Mouse (Mus musculus) embryonic facial prominence, embryonic 13.5 days (tissue): ENCODE results near the gene Hs6st1. TPM values are rescaled to one million over a fixed set of nuclear protein-coding genes. Genes with fewer than 3 reads are reported as not detected.

ENCODE experiments used
- ATAC-seq: fragments of 200-750 bp; cut with Nextera tagmentation; 2 replicates; pipeline ENCODE4 v1.8.0; 2017; ENCODE audit warnings: low read depth; ENCODE audit not compliant: insufficient number of reproducible peaks, insufficient read depth, low FRiP score, low TSS enrichment
- H3K27ac ChIP-seq: fragments of 300-500 bp; sonication (generic); 2 replicates; pipeline ENCODE4 v1.5.1; 2015; ENCODE audit warnings: moderate library complexity, mild to moderate bottlenecking, inconsistent platforms
- H3K27me3 ChIP-seq: fragments of 300-500 bp; sonication (generic); 2 replicates; pipeline ENCODE4 v1.6.1; 2015; ENCODE audit warnings: mild to moderate bottlenecking, inconsistent platforms
- H3K36me3 ChIP-seq: fragments of 300-500 bp; sonication (generic); 2 replicates; pipeline ENCODE4 v1.6.1; 2015; ENCODE audit warnings: mild to moderate bottlenecking, inconsistent platforms
- H3K4me1 ChIP-seq: fragments of 300-500 bp; sonication (generic); 2 replicates; pipeline ENCODE4 v1.6.1; 2015; ENCODE audit warnings: inconsistent platforms
- H3K4me2 ChIP-seq: fragments of 300-500 bp; sonication (generic); 2 replicates; pipeline ENCODE4 v1.6.1; 2015; ENCODE audit warnings: moderate library complexity, mild to moderate bottlenecking, inconsistent platforms
- H3K4me3 ChIP-seq: fragments of 300-500 bp; sonication (generic); 2 replicates; pipeline ENCODE4 v1.5.1; 2015; ENCODE audit warnings: mild to moderate bottlenecking, inconsistent platforms
- H3K9ac ChIP-seq: fragments of 300-500 bp; sonication (generic); 2 replicates; pipeline ENCODE4 v1.6.1; 2015; ENCODE audit warnings: mild to moderate bottlenecking, inconsistent platforms
- H3K9me3 ChIP-seq: fragments of 300-500 bp; sonication (generic); 2 replicates; pipeline ENCODE4 v1.6.1; 2016; ENCODE audit warnings: inconsistent platforms
- WGBS: fragments of 180-500 bp; shearing (Covaris S2); methylation state at CpG from one replicate; pipeline ENCODE4 v1.1.7; 2015; ENCODE audit warnings: mixed read lengths; 5-methylcytosine and 5-hydroxymethylcytosine counted together
- microRNA-seq: library from miRNA; unstranded; fragments of <30 nt; microRNA quantifications from one replicate; pipeline ENCODE4, GENCODE M21; 2016
- polyA plus RNA-seq: library from polyadenylated mRNA; unstranded; fragments of >200 nt; fragmentation: Nextera tagmentation; extraction: Ambion mirVana; gene quantifications from 2 replicates; pipeline ENCODE4 v1.2.1, GENCODE M21; 2015

Gene Hs6st1
- polyA plus RNA-seq, 1 experiment from 2014 or later: 5.4 TPM

- no peak overlapping the region for H3K27ac ChIP-seq
- 66% methylated on average over 8 of the region's 8 CpGs for WGBS
- no peak for ATAC-seq
- no peaks in the 10 kb centered on the region for H3K27me3 ChIP-seq
- H3K4me2 ChIP-seq: no peak overlapping the region
- H3K36me3 ChIP-seq: no peaks in the 10 kb centered on the region
- no peak overlapping the region for H3K9ac ChIP-seq
- H3K9me3 ChIP-seq: no peaks in the 10 kb centered on the region
- H3K4me3 ChIP-seq: no peak overlapping the region
- H3K4me1 ChIP-seq: no peaks in the 10 kb centered on the region; the same call in 1 of the 2 replicates
Observed at GRCm38 (mm10) chr1:36131766-36132165, 63.6 kb downstream of the Hs6st1 start.

- ATAC-seq: no peak
- WGBS: 62% methylated on average over 4 of the region's 4 CpGs
Observed at GRCm38 (mm10) chr1:36132211-36132610, 64.0 kb downstream of the Hs6st1 start.

GRCm38 (mm10) chr1:36133041-36133440 is 64.8 kb downstream of the Hs6st1 start:
- 68% methylated on average over 8 of the region's 8 CpGs for WGBS
- Histone ChIP-seq H3K27ac (no peak overlapping the region), H3K9me3 (no peaks in the 10 kb centered on the region), H3K36me3 (no peaks in the 10 kb centered on the region), H3K4me3 (no peak overlapping the region), H3K9ac (no peak overlapping the region), H3K4me1 (no peaks in the 10 kb centered on the region; the same call in 1 of the 2 replicates), H3K27me3 (no peaks in the 10 kb centered on the region), H3K4me2 (no peak overlapping the region)
- no peak for ATAC-seq

More at GRCm38 (mm10) chr1:36132211-36132610, 64.0 kb downstream of the Hs6st1 start:
- H3K36me3 ChIP-seq: no peaks in the 10 kb centered on the region
- H3K9ac ChIP-seq: no peak overlapping the region
- H3K27me3 ChIP-seq: no peaks in the 10 kb centered on the region
- no peak overlapping the region for H3K4me3 ChIP-seq
- H3K27ac ChIP-seq: no peak overlapping the region
- no peak overlapping the region for H3K4me2 ChIP-seq
- H3K4me1 ChIP-seq: no peaks in the 10 kb centered on the region; the same call in 1 of the 2 replicates
- no peaks in the 10 kb centered on the region for H3K9me3 ChIP-seq

GRCm38 (mm10) chr1:36133647-36134046 is 65.4 kb downstream of the Hs6st1 start:
- no peak overlapping the region for H3K27ac ChIP-seq
- no peaks in the 10 kb centered on the region for H3K27me3 ChIP-seq
- WGBS: 68% methylated on average over 3 of the region's 3 CpGs
- no peaks in the 10 kb centered on the region for H3K9me3 ChIP-seq
- H3K9ac ChIP-seq: no peak overlapping the region
- no peaks in the 10 kb centered on the region; the same call in 1 of the 2 replicates for H3K4me1 ChIP-seq
- no peak overlapping the region for H3K4me3 ChIP-seq
- ATAC-seq: no peak
- H3K36me3 ChIP-seq: no peaks in the 10 kb centered on the region
- no peak overlapping the region for H3K4me2 ChIP-seq

- H3K4me2 ChIP-seq: no peak overlapping the region
- H3K4me1 ChIP-seq: no peaks in the 10 kb centered on the region; the same call in 1 of the 2 replicates
- H3K9ac ChIP-seq: no peak overlapping the region
- no peak overlapping the region for H3K27ac ChIP-seq
- no peaks in the 10 kb centered on the region for H3K9me3 ChIP-seq
- under 1% methylated on average over 3 of the region's 3 CpGs for WGBS
- no peak overlapping the region for H3K4me3 ChIP-seq
- no peaks in the 10 kb centered on the region for H3K27me3 ChIP-seq
- ATAC-seq: no peak
- no peaks in the 10 kb centered on the region for H3K36me3 ChIP-seq
Observed at GRCm38 (mm10) chr1:36134584-36134983, 66.4 kb downstream of the Hs6st1 start.

- Histone ChIP-seq H3K36me3 (peaks cover 39% of the 10 kb centered on the region), H3K4me3 (no peak overlapping the region), H3K4me2 (no peak overlapping the region), H3K27me3 (no peaks in the 10 kb centered on the region), H3K9ac (no peak overlapping the region), H3K27ac (no peak overlapping the region), H3K4me1 (no peaks in the 10 kb centered on the region), H3K9me3 (no peaks in the 10 kb centered on the region)
- no peak for ATAC-seq
- WGBS: 96% methylated on average over 15 of the region's 15 CpGs
Observed at GRCm38 (mm10) chr1:36140311-36140710, 72.1 kb downstream of the Hs6st1 start.

GRCm38 (mm10) chr1:36145050-36145449 is 76.8 kb downstream of the Hs6st1 start:
- Histone ChIP-seq H3K27ac (no peak overlapping the region), H3K4me2 (no peak overlapping the region), H3K36me3 (peaks cover 79% of the 10 kb centered on the region), H3K27me3 (no peaks in the 10 kb centered on the region), H3K9me3 (no peaks in the 10 kb centered on the region), H3K4me1 (no peaks in the 10 kb centered on the region), H3K4me3 (no peak overlapping the region), H3K9ac (no peak overlapping the region)
- ATAC-seq: no peak
- WGBS: 20% methylated on average over 1 of the region's 1 CpGs

GRCm38 (mm10) chr1:36148809-36149208 is 80.6 kb downstream of the Hs6st1 start:
- no peak overlapping the region for H3K4me3 ChIP-seq
- no peak for ATAC-seq
- 66% methylated on average over 2 of the region's 2 CpGs for WGBS
- H3K9me3 ChIP-seq: no peaks in the 10 kb centered on the region
- H3K27me3 ChIP-seq: no peaks in the 10 kb centered on the region
- peaks cover 81% of the 10 kb centered on the region for H3K36me3 ChIP-seq
- no peak overlapping the region; the same call in 1 of the 2 replicates for H3K9ac ChIP-seq
- H3K4me2 ChIP-seq: no peak overlapping the region
- H3K27ac ChIP-seq: no peak overlapping the region
- H3K4me1 ChIP-seq: no peaks in the 10 kb centered on the region

GRCm38 (mm10) chr1:36149411-36149810 is 81.2 kb downstream of the Hs6st1 start:
- H3K4me1 ChIP-seq: no peaks in the 10 kb centered on the region
- no peak overlapping the region for H3K27ac ChIP-seq
- no peak overlapping the region for H3K4me2 ChIP-seq
- peaks cover 80% of the 10 kb centered on the region for H3K36me3 ChIP-seq
- no peak overlapping the region for H3K9ac ChIP-seq
- no peaks in the 10 kb centered on the region for H3K27me3 ChIP-seq
- 60% methylated on average over 1 of the region's 1 CpGs for WGBS
- H3K4me3 ChIP-seq: no peak overlapping the region
- ATAC-seq: no peak
- no peaks in the 10 kb centered on the region for H3K9me3 ChIP-seq

Small RNA genes within 50 kb of the gene (microRNA-seq; reads per million reads assigned to microRNA genes)
- gene Mir6897: 2.4 reads per million, percentile 7 among the genes with 10 or more reads in this experiment

Other genes starting within 250 kb of the Hs6st1 start
- 53.8 and 54.4 TPM in 2 replicates for gene Uggt1, start 176.3 kb downstream of the Hs6st1 start, polyA plus RNA-seq
- 0.86 and 1.0 TPM in 2 replicates for gene Neurl3, start 206.3 kb downstream of the Hs6st1 start, polyA plus RNA-seq
- gene Arid5a, start 239.3 kb downstream of the Hs6st1 start, polyA plus RNA-seq: 6.3 and 7.2 TPM in 2 replicates